Mouse (Mus musculus) heart, postnatal 0 days (tissue): ENCODE data around the gene Dock6. TPM values are rescaled to one million over a fixed set of nuclear protein-coding genes. Genes with fewer than 3 reads are reported as not detected.
A peak's percentile ranks its signal among the peaks of the same experiment; 100 is the strongest.

Experiments used
- ATAC-seq: fragments of 200-750 bp; cut with Nextera tagmentation; 2 replicates; pipeline ENCODE4 v1.8.0; 2017; ENCODE audit warnings: low read depth, moderate number of reproducible peaks, moderate library complexity; ENCODE audit not compliant: insufficient read depth
- DNase-seq: peaks from one replicate; pipeline ENCODE4 v3.0.0-alpha.2; 2016; ENCODE audit warnings: low spot score
- H3K27ac ChIP-seq: fragments of 300-500 bp; sonication (generic); 2 replicates; pipeline ENCODE4 v1.5.1; 2014; ENCODE audit warnings: low read depth, mild to moderate bottlenecking
- H3K27me3 ChIP-seq: fragments of 300-500 bp; sonication (generic); 2 replicates; pipeline ENCODE4 v1.6.1; 2014; ENCODE audit warnings: low read length, mixed read lengths; ENCODE audit not compliant: control insufficient read depth, insufficient read depth
- H3K36me3 ChIP-seq: fragments of 300-500 bp; sonication (generic); replicated peaks from 2 replicates; pipeline ENCODE4 v1.6.1; 2014; ENCODE audit warnings: low read length, mixed read lengths; ENCODE audit not compliant: control insufficient read depth, insufficient read depth
- H3K4me1 ChIP-seq: fragments of 300-500 bp; sonication (generic); 2 replicates; pipeline ENCODE4 v1.6.1; 2014; ENCODE audit warnings: antibody characterized with exemption; ENCODE audit not compliant: control insufficient read depth, insufficient read depth
- H3K4me2 ChIP-seq: fragments of 300-500 bp; sonication (generic); 2 replicates; pipeline ENCODE4 v1.6.1; 2014; ENCODE audit warnings: low read depth, mild to moderate bottlenecking, low read length, moderate library complexity
- H3K4me3 ChIP-seq: fragments of 300-500 bp; sonication (generic); 2 replicates; pipeline ENCODE4 v1.5.1; 2014; ENCODE audit warnings: low read depth, low read length
- H3K9ac ChIP-seq: fragments of 300-500 bp; sonication (generic); replicated peaks from 2 replicates; pipeline ENCODE4 v1.6.1; 2014; ENCODE audit warnings: low read depth, low read length, mixed read lengths
- H3K9me3 ChIP-seq: fragments of 300-500 bp; sonication (generic); replicated peaks from 2 replicates; pipeline ENCODE4 v1.6.1; 2016; ENCODE audit warnings: low read length; ENCODE audit not compliant: control insufficient read depth
- CTCF ChIP-seq: IDR thresholded peaks from 2 replicates; pipeline ENCODE4 v1.5.1; 2016; ENCODE audit warnings: antibody characterized with exemption, control low read depth, low read depth
- EP300 ChIP-seq: IDR thresholded peaks from 2 replicates; pipeline ENCODE4 v1.6.1; 2016; ENCODE audit warnings: antibody characterized with exemption, low read depth
- WGBS: fragments of 180-500 bp; shearing (Covaris S2); extraction: QIAGEN DNeasy Blood & Tissue Kit; methylation state at CpG from one replicate; pipeline ENCODE4 v1.1.7; 2014; 5-methylcytosine and 5-hydroxymethylcytosine counted together
- polyA plus RNA-seq: library from polyadenylated mRNA; unstranded; fragments of >200 nt; fragmentation: Nextera tagmentation; extraction: Ambion mirVana; gene quantifications from 2 replicates; pipeline ENCODE4 v1.2.1, GENCODE M21; 2015
- total RNA-seq: library from RNA; depleted of rRNA; stranded (reverse); fragments of >200 nt; gene quantifications from 2 replicates; pipeline ENCODE4 v1.2.3, GENCODE M21; 2014; ENCODE audit warnings: low replicate concordance; rRNA removed

The Dock6 gene
- total RNA-seq (38.5 and 65.3 TPM in 2 replicates), polyA plus RNA-seq (19.1 and 22.7 TPM in 2 replicates)

GRCm38 (mm10) chr9:21852128-21853091 lies at the start of gene Dock6:
Gene Dock6 (minus strand): TSS chr9:21852635.
- peak; percentile 88 for DNase-seq
- Histone ChIP-seq H3K4me1 (peaks cover 10% of the 10 kb centered on the region; the same call in 1 of the 2 replicates), H3K27me3 (no peaks in the 10 kb centered on the region), H3K9me3 (no peaks in the 10 kb centered on the region), H3K4me3 (peak within 1 kb of the TSS; percentile 66), H3K4me2 (peak within 1 kb of the TSS; percentile 60), H3K36me3 (no peaks in the 10 kb centered on the region), H3K9ac (peak within 1 kb of the TSS; percentile 74), H3K27ac (peak within 1 kb of the TSS; percentile 71)
- peak; percentile 93 for ATAC-seq
- no peak for TF ChIP-seq CTCF
- no peak for TF ChIP-seq EP300
- 2% methylated on average over 66 of the region's 68 CpGs for WGBS

DNA sequence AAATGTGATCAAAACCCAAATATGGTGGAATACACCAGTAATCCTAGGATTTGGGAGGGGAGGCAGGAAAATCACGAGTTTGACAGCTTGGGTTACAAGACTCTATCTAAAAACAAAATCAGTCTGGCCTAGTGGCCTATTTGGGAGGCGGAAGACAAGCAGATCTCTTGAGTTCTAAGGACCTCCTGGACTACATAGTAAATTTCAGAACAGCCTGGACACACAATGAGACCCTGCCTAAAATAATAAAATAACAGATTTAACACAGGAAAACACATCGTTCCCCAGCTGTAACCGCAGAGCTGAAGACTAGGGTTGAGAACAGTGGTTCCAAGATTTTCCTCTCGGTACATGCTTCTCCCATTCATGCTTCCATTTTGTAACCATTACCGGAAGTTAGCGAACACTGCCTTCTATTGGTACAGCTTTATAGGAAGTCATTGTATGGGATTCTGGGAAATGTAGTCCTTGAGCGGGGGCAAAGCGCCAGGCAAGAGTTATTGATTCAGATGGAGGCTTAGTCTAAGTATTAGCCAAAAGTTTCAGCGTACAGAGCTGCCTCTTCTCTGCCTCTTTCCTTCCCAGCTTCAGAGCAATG lies 48.9 kb upstream of the Dock6 start:
- peak overlapping the region; percentile 51 for H3K4me2 ChIP-seq
- H3K36me3 ChIP-seq = no peaks in the 10 kb centered on the region
- H3K9me3 ChIP-seq = no peaks in the 10 kb centered on the region
- no peak overlapping the region for H3K9ac ChIP-seq
- 11% methylated on average over 10 of the region's 10 CpGs for WGBS
- H3K27me3 ChIP-seq = 0 out of 2 replicates have a peak, but pooled peaks cover 6% of the 10 kb centered on the region
- ATAC-seq (peak; percentile 83), DNase-seq (peak; percentile 87)
- peak overlapping the region; percentile 29 for H3K4me3 ChIP-seq
- no peaks in the 10 kb centered on the region for H3K4me1 ChIP-seq
- 0 out of 2 replicates have a peak, but pooled peaks have one; percentile 17 for TF ChIP-seq CTCF
- no peak for TF ChIP-seq EP300
- no peak overlapping the region for H3K27ac ChIP-seq

DNA sequence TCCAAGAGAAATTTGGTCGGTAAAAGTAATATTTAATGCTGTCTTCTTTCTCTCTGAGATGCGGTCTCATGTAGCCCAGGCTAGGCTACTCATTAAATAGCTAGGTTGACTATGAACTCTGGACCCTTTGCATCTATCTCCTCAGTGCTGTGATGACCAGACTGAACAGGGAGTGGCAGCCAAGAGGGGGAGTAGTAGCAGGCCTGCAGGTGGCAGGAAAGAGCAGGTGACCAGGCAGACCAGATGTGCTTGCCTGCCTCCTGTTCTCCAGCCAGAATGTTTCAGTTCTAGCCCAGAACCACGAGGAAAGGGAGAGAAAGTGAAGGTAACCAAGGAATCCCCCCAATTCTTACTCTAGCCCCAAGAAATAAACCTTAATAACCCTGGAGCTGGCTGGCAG lies 36.8 kb upstream of the Dock6 start:
- peak; percentile 25; the same call in 1 of the 2 replicates for TF ChIP-seq CTCF
- no peak for TF ChIP-seq EP300
- Histone ChIP-seq H3K4me3 (no peak overlapping the region), H3K27ac (no peak overlapping the region), H3K9me3 (no peaks in the 10 kb centered on the region), H3K9ac (no peak overlapping the region), H3K4me1 (no peaks in the 10 kb centered on the region), H3K4me2 (no peak overlapping the region), H3K27me3 (no peaks in the 10 kb centered on the region), H3K36me3 (no peaks in the 10 kb centered on the region)
- ATAC-seq (no peak), DNase-seq (no peak)
- 53% methylated on average over 3 of the region's 3 CpGs for whole genome bisulfite sequencing

DNA sequence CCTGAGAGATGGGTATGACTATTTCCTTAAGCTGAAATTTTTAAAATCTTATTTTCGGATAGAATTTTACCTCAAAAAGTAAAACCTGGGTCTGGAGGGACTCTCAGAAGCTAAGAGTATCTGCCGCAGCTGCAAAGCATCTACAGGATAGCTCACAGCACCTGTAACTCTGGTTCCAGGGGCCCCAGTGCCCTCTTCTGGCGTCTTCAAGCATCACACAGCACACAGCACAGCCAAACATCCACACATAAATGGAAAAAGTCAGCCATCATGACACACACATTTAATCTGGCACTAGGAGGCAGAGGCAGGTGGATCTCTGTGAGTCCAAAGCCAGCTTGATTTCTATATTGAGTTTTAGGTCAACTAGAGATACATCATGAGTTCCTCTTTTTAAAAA lies 24.2 kb upstream of the Dock6 start:
- no peak for DNase-seq
- Histone ChIP-seq H3K9ac (no peak overlapping the region), H3K4me1 (no peaks in the 10 kb centered on the region), H3K9me3 (no peaks in the 10 kb centered on the region), H3K27me3 (no peaks in the 10 kb centered on the region), H3K27ac (no peak overlapping the region), H3K36me3 (no peaks in the 10 kb centered on the region), H3K4me2 (no peak overlapping the region), H3K4me3 (no peak overlapping the region)
- ATAC-seq = no peak
- 52% methylated on average over 3 of the region's 3 CpGs for WGBS
- TF ChIP-seq CTCF = peak; percentile 9; the same call in 1 of the 2 replicates
- no peak for TF ChIP-seq EP300

DNA sequence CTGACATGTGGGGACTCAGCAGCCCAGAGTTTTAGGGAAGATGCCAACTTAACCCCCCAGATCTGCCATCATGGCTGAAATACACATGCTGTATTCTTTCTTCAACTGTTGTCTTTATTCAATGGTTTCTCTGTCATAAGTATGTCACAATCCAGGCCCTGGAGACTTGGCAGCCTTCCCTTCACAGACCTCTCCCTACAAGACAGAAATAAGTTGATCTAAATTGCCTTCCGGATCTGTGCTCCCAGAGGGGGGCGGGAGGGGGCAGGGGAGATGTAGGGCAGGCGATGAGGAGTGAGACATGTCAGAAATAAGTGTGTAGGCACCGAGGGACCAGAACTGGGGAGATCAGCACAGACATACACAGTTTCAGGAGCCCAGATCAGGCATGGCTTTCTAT lies 19.8 kb upstream of the Dock6 start:
- Histone ChIP-seq H3K27ac (no peak overlapping the region), H3K9ac (no peak overlapping the region), H3K9me3 (no peaks in the 10 kb centered on the region), H3K27me3 (no peaks in the 10 kb centered on the region), H3K4me3 (no peak overlapping the region), H3K4me2 (no peak overlapping the region), H3K4me1 (no peaks in the 10 kb centered on the region), H3K36me3 (no peaks in the 10 kb centered on the region)
- ATAC-seq (no peak), DNase-seq (no peak)
- WGBS = 21% methylated on average over 4 of the region's 4 CpGs
- no peak for TF ChIP-seq CTCF
- TF ChIP-seq EP300 = no peak
